Mouse (Mus musculus) cerebellum, adult 2 months (tissue): Measurements from ENCODE around the gene Zbtb7a.

Experiments used
- CTCF ChIP-seq: fragments of 200-500 bp; IDR thresholded peaks from 2 replicates; pipeline ENCODE4 v1.5.1; 2011; ENCODE audit warnings: low read depth, mild to moderate bottlenecking, control low read depth, low read length, moderate library complexity, borderline replicate concordance; ENCODE audit not compliant: insufficient read depth
- POLR2A ChIP-seq: fragments of 200-500 bp; IDR thresholded peaks from 2 replicates; pipeline ENCODE4 v1.6.1; 2011; ENCODE audit warnings: low read length, control low read depth, borderline replicate concordance; ENCODE audit not compliant: insufficient read depth

GRCm38 (mm10) chr10:81090621-81091020 is 44.4 kb upstream of the Zbtb7a start:
- no peak for TF ChIP-seq CTCF
- no peak for TF ChIP-seq POLR2A
